Mouse (Mus musculus) cerebellum, adult 2 months (tissue): ENCODE data around the gene Hsd3b2.

Source experiments
- CTCF ChIP-seq: fragments of 200-500 bp; IDR thresholded peaks from 2 replicates; pipeline ENCODE4 v1.5.1; 2011; ENCODE audit warnings: low read depth, mild to moderate bottlenecking, control low read depth, low read length, moderate library complexity, borderline replicate concordance; ENCODE audit not compliant: insufficient read depth
- POLR2A ChIP-seq: fragments of 200-500 bp; IDR thresholded peaks from 2 replicates; pipeline ENCODE4 v1.6.1; 2011; ENCODE audit warnings: low read length, control low read depth, borderline replicate concordance; ENCODE audit not compliant: insufficient read depth

DNA sequence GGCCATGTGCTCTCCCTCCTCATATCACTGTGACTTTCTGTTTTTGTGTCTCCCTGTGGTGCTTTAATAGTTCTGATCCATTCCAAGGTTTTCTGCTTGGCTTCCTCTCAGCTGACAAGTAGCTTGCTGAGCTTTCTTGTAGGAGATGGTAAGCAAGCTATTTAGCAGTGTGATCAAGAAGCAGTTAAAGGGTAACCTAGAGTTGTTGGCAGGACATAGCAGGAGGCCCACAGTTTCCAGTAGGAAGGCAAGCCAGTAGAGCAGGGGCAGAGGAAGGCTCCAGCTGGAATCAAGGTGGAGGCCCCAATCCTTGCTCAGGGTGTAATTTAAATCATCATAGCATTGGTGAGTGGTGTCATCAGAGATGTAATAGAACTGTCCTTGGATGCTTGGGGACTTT is 43.6 kb downstream of the Hsd3b2 start:
- no peak for TF ChIP-seq CTCF
- TF ChIP-seq POLR2A, result no peak
